Mouse (Mus musculus) neural tube, embryonic 14.5 days (tissue): ENCODE results near the gene Cox20. TPM values are rescaled to one million over a fixed set of nuclear protein-coding genes. Genes with fewer than 3 reads are reported as not detected.

Experiments
- ATAC-seq: fragments of 200-750 bp; cut with Nextera tagmentation; 2 replicates; pipeline ENCODE4 v1.8.0; 2017; ENCODE audit warnings: low read depth, mild to moderate bottlenecking, moderate TSS enrichment, moderate library complexity
- H3K27ac ChIP-seq: fragments of 300-500 bp; sonication (generic); 2 replicates; pipeline ENCODE4 v1.5.1; 2014; ENCODE audit warnings: low read depth, mild to moderate bottlenecking, control low read depth, low read length, moderate library complexity, mixed read lengths
- H3K27me3 ChIP-seq: fragments of 300-500 bp; sonication (generic); 2 replicates; pipeline ENCODE4 v1.6.1; 2014; ENCODE audit warnings: low read length; ENCODE audit not compliant: control insufficient read depth, insufficient read depth
- H3K36me3 ChIP-seq: fragments of 300-500 bp; sonication (generic); 2 replicates; pipeline ENCODE4 v1.6.1; 2014; ENCODE audit warnings: low read length, mixed read lengths; ENCODE audit not compliant: control insufficient read depth, insufficient read depth
- H3K4me1 ChIP-seq: fragments of 300-500 bp; sonication (generic); 2 replicates; pipeline ENCODE4 v1.6.1; 2014; ENCODE audit warnings: low read length; ENCODE audit not compliant: control insufficient read depth, insufficient read depth
- H3K4me2 ChIP-seq: fragments of 300-500 bp; sonication (generic); 2 replicates; pipeline ENCODE4 v1.6.1; 2014; ENCODE audit warnings: mild to moderate bottlenecking, low read depth, low read length, control low read depth
- H3K4me3 ChIP-seq: fragments of 300-500 bp; sonication (generic); 2 replicates; pipeline ENCODE4 v1.5.1; 2014; ENCODE audit warnings: low read depth, low read length, control low read depth, mixed read lengths
- H3K9ac ChIP-seq: fragments of 300-500 bp; sonication (generic); replicated peaks from 2 replicates; pipeline ENCODE4 v1.6.1; 2014; ENCODE audit warnings: low read depth, mild to moderate bottlenecking, control low read depth, low read length, mixed read lengths
- H3K9me3 ChIP-seq: fragments of 300-500 bp; sonication (generic); 2 replicates; pipeline ENCODE4 v1.6.1; 2016; ENCODE audit warnings: low read length; ENCODE audit not compliant: control insufficient read depth
- WGBS: fragments of 180-500 bp; shearing (Covaris S2); extraction: QIAGEN DNeasy Blood & Tissue Kit; methylation state at CpG from one replicate; pipeline ENCODE4 v1.1.7; 2014; 5-methylcytosine and 5-hydroxymethylcytosine counted together
- polyA plus RNA-seq: library from polyadenylated mRNA; unstranded; fragments of >200 nt; fragmentation: Nextera tagmentation; extraction: Ambion mirVana; gene quantifications from 2 replicates; pipeline ENCODE4 v1.2.1, GENCODE M21; 2014

Cox20 gene
- polyA plus RNA-seq, 1 experiment from 2014 or later, result 105 TPM

- H3K4me3 ChIP-seq, result peak overlapping the region; percentile 64
Observed at GRCm38 (mm10) chr1:178318002-178318388, 935 bp upstream of the Cox20 start.

GRCm38 (mm10) chr1:178319295-178320037 lies 536 bp downstream of the Cox20 start:
- WGBS, result under 1% methylated on average over 12 of the region's 12 CpGs
- Histone ChIP-seq H3K4me3 (peak overlapping the region; percentile 64), H3K27me3 (no peaks in the 10 kb centered on the region), H3K36me3 (peaks cover 21% of the 10 kb centered on the region), H3K27ac (peak overlapping the region; percentile 100), H3K9ac (peak overlapping the region; percentile 83), H3K4me1 (peaks cover 26% of the 10 kb centered on the region), H3K9me3 (no peaks in the 10 kb centered on the region), H3K4me2 (peak overlapping the region; percentile 94)
- peak; percentile 35 for ATAC-seq

More at GRCm38 (mm10) chr1:178318002-178318388, 935 bp upstream of the Cox20 start:
- peak overlapping the region; percentile 83 for H3K9ac ChIP-seq
- ATAC-seq, result peak; percentile 77
- peak overlapping the region; percentile 100 for H3K27ac ChIP-seq
- peaks cover 26% of the 10 kb centered on the region for H3K4me1 ChIP-seq
- H3K4me2 ChIP-seq, result peak overlapping the region; percentile 94
- no peaks in the 10 kb centered on the region for H3K9me3 ChIP-seq
- WGBS, result under 1% methylated on average over 17 of the region's 17 CpGs
- no peaks in the 10 kb centered on the region for H3K27me3 ChIP-seq
- H3K36me3 ChIP-seq, result peaks cover 12% of the 10 kb centered on the region

GRCm38 (mm10) chr1:178320038-178320722 lies 1.2 kb downstream of the Cox20 start:
- ATAC-seq, result no peak
- Histone ChIP-seq H3K9me3 (no peaks in the 10 kb centered on the region), H3K4me1 (peaks cover 26% of the 10 kb centered on the region), H3K4me2 (peak overlapping the region; percentile 94), H3K27me3 (no peaks in the 10 kb centered on the region), H3K9ac (peak overlapping the region; percentile 83), H3K36me3 (peaks cover 21% of the 10 kb centered on the region), H3K4me3 (peak overlapping the region; percentile 64), H3K27ac (peak overlapping the region; percentile 100)
- 25% methylated on average over 8 of the region's 8 CpGs for WGBS

GRCm38 (mm10) chr1:178320723-178321590 lies 2.0 kb downstream of the Cox20 start:
- Histone ChIP-seq H3K36me3 (peaks cover 21% of the 10 kb centered on the region), H3K4me2 (peak overlapping the region; percentile 94), H3K27me3 (no peaks in the 10 kb centered on the region), H3K9ac (peak overlapping the region; percentile 83; the same call in 1 of the 2 replicates), H3K9me3 (no peaks in the 10 kb centered on the region), H3K27ac (peak overlapping the region; percentile 100; the same call in 1 of the 2 replicates), H3K4me1 (peaks cover 26% of the 10 kb centered on the region), H3K4me3 (peak overlapping the region; percentile 64)
- 46% methylated on average over 5 of the region's 5 CpGs for WGBS
- ATAC-seq, result no peak

GRCm38 (mm10) chr1:178321730-178322357 lies 2.9 kb downstream of the Cox20 start:
- no peak overlapping the region; the same call in 1 of the 2 replicates for H3K4me2 ChIP-seq
- 61% methylated on average over 4 of the region's 4 CpGs for WGBS

GRCm38 (mm10) chr1:178323235-178323634 lies 4.3 kb downstream of the Cox20 start:
- Histone ChIP-seq H3K4me1 (peaks cover 22% of the 10 kb centered on the region), H3K27ac (no peak overlapping the region), H3K9ac (no peak overlapping the region), H3K27me3 (no peaks in the 10 kb centered on the region), H3K4me2 (no peak overlapping the region), H3K36me3 (peaks cover 37% of the 10 kb centered on the region), H3K4me3 (no peak overlapping the region; the same call in 1 of the 2 replicates), H3K9me3 (no peaks in the 10 kb centered on the region)
- no peak for ATAC-seq
- WGBS, result 81% methylated on average over 1 of the region's 1 CpGs

More at GRCm38 (mm10) chr1:178321730-178322357, 2.9 kb downstream of the Cox20 start:
- H3K9ac ChIP-seq, result no peak overlapping the region
- no peak overlapping the region for H3K27ac ChIP-seq
- peaks cover 26% of the 10 kb centered on the region for H3K36me3 ChIP-seq
- no peak overlapping the region for H3K4me3 ChIP-seq
- no peak for ATAC-seq
- no peaks in the 10 kb centered on the region for H3K9me3 ChIP-seq
- no peaks in the 10 kb centered on the region for H3K27me3 ChIP-seq
- peaks cover 26% of the 10 kb centered on the region for H3K4me1 ChIP-seq

- no peaks in the 10 kb centered on the region for H3K27me3 ChIP-seq
- no peak for ATAC-seq
- H3K36me3 ChIP-seq, result peaks cover 47% of the 10 kb centered on the region
- no peak overlapping the region for H3K4me2 ChIP-seq
- H3K4me3 ChIP-seq, result no peak overlapping the region
- no peak overlapping the region for H3K9ac ChIP-seq
- no peaks in the 10 kb centered on the region for H3K9me3 ChIP-seq
- 91% methylated on average over 1 of the region's 1 CpGs for WGBS
- H3K27ac ChIP-seq, result no peak overlapping the region
- peaks cover 22% of the 10 kb centered on the region for H3K4me1 ChIP-seq
Observed at GRCm38 (mm10) chr1:178324568-178324967, 5.6 kb downstream of the Cox20 start.

GRCm38 (mm10) chr1:178326357-178326756 lies 7.4 kb downstream of the Cox20 start:
- Histone ChIP-seq H3K4me1 (peaks cover 7% of the 10 kb centered on the region), H3K27me3 (no peaks in the 10 kb centered on the region), H3K27ac (no peak overlapping the region), H3K4me2 (no peak overlapping the region), H3K9me3 (no peaks in the 10 kb centered on the region), H3K4me3 (no peak overlapping the region), H3K36me3 (peaks cover 65% of the 10 kb centered on the region), H3K9ac (no peak overlapping the region)
- 93% methylated on average over 1 of the region's 1 CpGs for WGBS
- no peak for ATAC-seq
